Mouse (Mus musculus): Measurements from ENCODE around the gene Alk. TPM values are rescaled to one million over a fixed set of nuclear protein-coding genes. Genes with fewer than 3 reads are reported as not detected.

Gene Alk
- polyA plus RNA-seq, 1 experiment from 2014 or later: 0.51 TPM

DNA sequence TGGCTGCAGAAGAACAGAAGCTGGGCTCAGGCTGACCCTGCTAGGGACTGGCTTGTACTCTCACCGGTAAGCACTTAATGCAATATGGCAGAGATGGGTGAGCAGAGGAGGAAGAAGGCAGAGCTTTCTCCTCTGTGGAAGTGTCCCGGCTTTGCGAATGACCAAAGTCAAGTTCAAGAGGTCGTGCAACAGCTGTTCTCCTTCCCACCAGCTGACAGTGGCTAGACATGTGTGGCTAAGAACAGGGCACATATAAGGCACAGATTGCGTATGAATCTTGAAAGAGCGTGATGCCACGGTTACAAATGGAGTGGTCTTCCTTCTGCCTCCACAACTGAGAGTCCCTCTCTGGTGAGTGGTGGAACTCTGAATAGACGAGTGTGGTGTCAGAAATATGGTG lies 625.3 kb downstream of the Alk start:
- Histone ChIP-seq H3K27ac (ENCODE audit: low read depth, low read length) (no peak overlapping the region), H3K36me3 (ENCODE audit: control insufficient read depth, insufficient read depth, low read length) (no peaks in the 10 kb centered on the region), H3K4me3 (ENCODE audit: low read depth, low read length) (no peak overlapping the region), H3K27me3 (ENCODE audit: control insufficient read depth, insufficient read depth, low read length) (no peaks in the 10 kb centered on the region), H3K4me2 (replicated peaks; ENCODE audit: low read depth, low read length) (no peak overlapping the region), H3K4me1 (replicated peaks; ENCODE audit: control insufficient read depth, insufficient read depth, low read length) (no peaks in the 10 kb centered on the region; the same call in 1 of the 2 replicates), H3K9me3 (ENCODE audit: control insufficient read depth, low read length) (no peaks in the 10 kb centered on the region), H3K9ac (ENCODE audit: low read depth, low read length) (no peak overlapping the region)
- ATAC-seq (ENCODE audit: low FRiP score) (no peak), DNase-seq (ENCODE audit: low spot score) (no peak)
- 92% methylated on average over 8 of the region's 8 CpGs for WGBS

DNA sequence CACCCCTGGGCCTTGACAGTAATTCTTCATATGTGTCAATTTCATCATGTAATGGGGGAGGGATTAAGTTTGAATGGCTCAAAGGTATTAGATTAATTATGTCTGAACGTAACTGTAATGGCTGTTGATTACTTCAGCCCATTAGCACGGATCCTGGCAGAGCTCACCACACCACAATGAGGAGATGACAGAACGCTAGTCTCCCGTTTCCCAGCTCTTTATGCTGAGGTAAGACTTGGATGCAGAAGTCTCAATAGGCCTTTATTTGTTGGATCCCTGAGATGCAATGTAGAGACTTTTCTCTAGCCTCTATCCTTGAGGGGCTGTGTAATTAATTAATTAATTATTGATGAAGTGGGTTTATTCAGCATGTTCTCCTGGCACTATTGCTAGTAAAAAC lies 627.8 kb downstream of the Alk start:
- Histone ChIP-seq H3K9ac (ENCODE audit: low read depth, low read length) (no peak overlapping the region), H3K4me2 (replicated peaks; ENCODE audit: low read depth, low read length) (no peak overlapping the region), H3K27ac (ENCODE audit: low read depth, low read length) (no peak overlapping the region), H3K4me3 (ENCODE audit: low read depth, low read length) (no peak overlapping the region), H3K9me3 (ENCODE audit: control insufficient read depth, low read length) (no peaks in the 10 kb centered on the region), H3K27me3 (ENCODE audit: control insufficient read depth, insufficient read depth, low read length) (no peaks in the 10 kb centered on the region), H3K4me1 (replicated peaks; ENCODE audit: control insufficient read depth, insufficient read depth, low read length) (no peaks in the 10 kb centered on the region; the same call in 1 of the 2 replicates), H3K36me3 (ENCODE audit: control insufficient read depth, insufficient read depth, low read length) (no peaks in the 10 kb centered on the region)
- 80% methylated on average over 4 of the region's 4 CpGs for WGBS
- ATAC-seq (ENCODE audit: low FRiP score) (no peak), DNase-seq (ENCODE audit: low spot score) (no peak)

DNA sequence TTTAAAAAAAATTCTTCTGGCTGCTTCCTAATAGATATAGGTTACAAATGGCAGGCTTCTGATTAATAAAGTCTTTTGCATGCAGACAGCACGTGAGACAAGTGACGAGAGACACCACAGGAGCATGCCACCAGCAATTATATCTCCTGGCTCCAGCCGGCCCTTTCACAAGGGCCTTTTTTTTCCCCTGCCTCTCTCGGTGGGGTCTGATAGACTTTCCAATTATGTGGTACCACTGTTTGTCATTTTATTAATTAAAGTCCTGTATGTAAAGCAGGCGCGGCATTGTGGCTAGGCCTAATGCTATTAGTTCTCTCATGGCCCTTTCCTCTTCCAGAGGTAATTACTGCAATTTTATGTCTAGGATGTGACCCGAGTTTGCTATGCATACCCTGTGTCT lies 630.7 kb downstream of the Alk start:
- no peaks in the 10 kb centered on the region for H3K4me1 ChIP-seq (replicated peaks; ENCODE audit: control insufficient read depth, insufficient read depth, low read length)
- DNase-seq (ENCODE audit: low spot score) (no peak), ATAC-seq (ENCODE audit: low FRiP score) (no peak)
- no peak overlapping the region for H3K27ac ChIP-seq (ENCODE audit: low read depth, low read length)
- H3K9ac ChIP-seq (ENCODE audit: low read depth, low read length): no peak overlapping the region
- 77% methylated on average over 7 of the region's 7 CpGs for WGBS
- no peak overlapping the region for H3K4me2 ChIP-seq (replicated peaks; ENCODE audit: low read depth, low read length)
- no peaks in the 10 kb centered on the region for H3K36me3 ChIP-seq (ENCODE audit: control insufficient read depth, insufficient read depth, low read length)
- H3K27me3 ChIP-seq (ENCODE audit: control insufficient read depth, insufficient read depth, low read length): no peaks in the 10 kb centered on the region
- H3K9me3 ChIP-seq (ENCODE audit: control insufficient read depth, low read length): no peaks in the 10 kb centered on the region
- no peak overlapping the region for H3K4me3 ChIP-seq (ENCODE audit: low read depth, low read length)

- Histone ChIP-seq H3K9me3 (ENCODE audit: control insufficient read depth, low read length) (no peaks in the 10 kb centered on the region), H3K36me3 (ENCODE audit: control insufficient read depth, insufficient read depth, low read length) (no peaks in the 10 kb centered on the region), H3K4me2 (replicated peaks; ENCODE audit: low read depth, low read length) (no peak overlapping the region), H3K4me1 (replicated peaks; ENCODE audit: control insufficient read depth, insufficient read depth, low read length) (no peaks in the 10 kb centered on the region), H3K27me3 (ENCODE audit: control insufficient read depth, insufficient read depth, low read length) (no peaks in the 10 kb centered on the region), H3K4me3 (ENCODE audit: low read depth, low read length) (no peak overlapping the region), H3K27ac (ENCODE audit: low read depth, low read length) (no peak overlapping the region), H3K9ac (ENCODE audit: low read depth, low read length) (no peak overlapping the region)
- DNase-seq (ENCODE audit: low spot score) (no peak), ATAC-seq (ENCODE audit: low FRiP score) (no peak)
- 83% methylated on average over 12 of the region's 12 CpGs for WGBS
Observed at GRCm38 (mm10) chr17:71967356-71967755, 637.1 kb downstream of the Alk start.

GRCm38 (mm10) chr17:71965733-71966606 lies 638.5 kb downstream of the Alk start:
- DNase-seq (ENCODE audit: low spot score) (peak; percentile 16), ATAC-seq (ENCODE audit: low FRiP score) (no peak)
- no peak overlapping the region for H3K4me2 ChIP-seq (replicated peaks; ENCODE audit: low read depth, low read length)
- H3K36me3 ChIP-seq (ENCODE audit: control insufficient read depth, insufficient read depth, low read length): no peaks in the 10 kb centered on the region
- no peaks in the 10 kb centered on the region for H3K4me1 ChIP-seq (replicated peaks; ENCODE audit: control insufficient read depth, insufficient read depth, low read length)
- H3K9me3 ChIP-seq (ENCODE audit: control insufficient read depth, low read length): no peaks in the 10 kb centered on the region
- H3K27ac ChIP-seq (ENCODE audit: low read depth, low read length): no peak overlapping the region
- H3K27me3 ChIP-seq (ENCODE audit: control insufficient read depth, insufficient read depth, low read length): no peaks in the 10 kb centered on the region
- no peak overlapping the region for H3K9ac ChIP-seq (ENCODE audit: low read depth, low read length)
- no peak overlapping the region for H3K4me3 ChIP-seq (ENCODE audit: low read depth, low read length)
- WGBS: 82% methylated on average over 9 of the region's 9 CpGs

DNA sequence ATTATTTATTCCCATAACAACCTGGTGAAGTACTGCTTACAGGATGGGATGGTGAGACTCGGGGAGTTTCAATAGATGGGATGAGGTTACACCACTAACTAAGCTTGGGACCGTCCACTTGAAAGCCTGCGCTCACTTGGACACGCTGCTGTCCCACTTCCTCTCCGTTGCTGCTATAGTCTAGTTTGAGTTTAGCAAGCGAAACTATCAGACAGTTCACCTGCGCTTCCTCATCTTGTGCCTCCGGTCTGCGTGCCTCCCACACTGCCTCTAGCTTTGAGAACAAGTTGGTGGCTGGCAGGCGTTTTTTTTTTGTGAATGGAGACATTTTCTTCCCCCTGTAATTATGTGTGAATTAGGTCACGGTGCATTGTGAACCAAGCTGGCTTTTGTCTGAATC lies 639.8 kb downstream of the Alk start:
- H3K4me3 ChIP-seq (ENCODE audit: low read depth, low read length): no peak overlapping the region
- H3K27ac ChIP-seq (ENCODE audit: low read depth, low read length): no peak overlapping the region
- no peaks in the 10 kb centered on the region for H3K36me3 ChIP-seq (ENCODE audit: control insufficient read depth, insufficient read depth, low read length)
- ATAC-seq (ENCODE audit: low FRiP score): no peak
- no peak for DNase-seq (ENCODE audit: low spot score)
- no peaks in the 10 kb centered on the region for H3K4me1 ChIP-seq (replicated peaks; ENCODE audit: control insufficient read depth, insufficient read depth, low read length)
- H3K9me3 ChIP-seq (ENCODE audit: control insufficient read depth, low read length): no peaks in the 10 kb centered on the region
- H3K9ac ChIP-seq (ENCODE audit: low read depth, low read length): no peak overlapping the region
- no peaks in the 10 kb centered on the region for H3K27me3 ChIP-seq (ENCODE audit: control insufficient read depth, insufficient read depth, low read length)
- H3K4me2 ChIP-seq (replicated peaks; ENCODE audit: low read depth, low read length): no peak overlapping the region
- 69% methylated on average over 11 of the region's 11 CpGs for WGBS

DNA sequence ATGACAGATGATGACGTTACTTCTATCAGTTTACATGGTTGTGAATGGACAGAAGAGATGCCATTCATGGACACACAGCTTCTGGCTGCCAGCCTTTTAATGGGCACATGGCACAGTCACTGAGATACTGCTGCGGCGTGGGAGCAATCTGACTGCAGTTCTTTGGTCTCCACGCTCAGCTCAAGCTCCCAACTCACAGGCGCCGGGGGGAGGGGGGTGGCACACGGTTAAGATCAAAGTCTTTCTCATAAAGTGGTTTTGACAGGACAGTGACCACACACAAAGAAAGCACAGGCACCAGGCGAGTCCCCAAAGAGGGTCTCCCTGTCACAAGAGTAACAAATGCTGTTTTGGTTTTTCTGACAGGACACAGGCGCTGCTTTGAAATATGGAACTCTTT lies 641.7 kb downstream of the Alk start:
- DNase-seq (ENCODE audit: low spot score) (peak; percentile 24), ATAC-seq (ENCODE audit: low FRiP score) (no peak)
- H3K27ac ChIP-seq (ENCODE audit: low read depth, low read length): no peak overlapping the region
- WGBS: 58% methylated on average over 9 of the region's 9 CpGs
- H3K4me1 ChIP-seq (replicated peaks; ENCODE audit: control insufficient read depth, insufficient read depth, low read length): no peaks in the 10 kb centered on the region
- H3K36me3 ChIP-seq (ENCODE audit: control insufficient read depth, insufficient read depth, low read length): no peaks in the 10 kb centered on the region
- H3K4me3 ChIP-seq (ENCODE audit: low read depth, low read length): no peak overlapping the region
- no peaks in the 10 kb centered on the region for H3K9me3 ChIP-seq (ENCODE audit: control insufficient read depth, low read length)
- H3K4me2 ChIP-seq (replicated peaks; ENCODE audit: low read depth, low read length): no peak overlapping the region
- no peaks in the 10 kb centered on the region for H3K27me3 ChIP-seq (ENCODE audit: control insufficient read depth, insufficient read depth, low read length)
- H3K9ac ChIP-seq (ENCODE audit: low read depth, low read length): no peak overlapping the region

DNA sequence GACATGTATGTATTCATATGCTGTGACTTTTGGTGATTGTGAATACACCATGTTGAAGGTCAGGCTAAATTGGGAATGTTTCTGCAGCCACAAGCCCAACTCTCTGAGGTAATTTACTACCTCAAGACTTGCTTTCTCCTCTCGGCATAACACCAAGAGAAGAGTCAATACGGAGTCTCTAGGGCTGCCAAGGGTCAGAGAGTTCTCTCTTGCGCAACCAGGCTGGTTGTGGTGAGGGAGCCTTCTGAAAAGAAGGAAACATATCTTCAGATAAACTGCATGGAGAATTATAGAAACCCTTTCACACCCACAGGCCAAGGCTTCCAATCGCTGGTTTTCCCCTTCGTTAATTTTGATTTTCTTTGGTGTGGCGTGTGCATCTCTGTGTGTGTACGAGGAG lies 649.4 kb downstream of the Alk start:
- DNase-seq (ENCODE audit: low spot score) (no peak), ATAC-seq (ENCODE audit: low FRiP score) (peak; percentile 7; the same call in 1 of the 2 replicates)
- Histone ChIP-seq H3K27me3 (ENCODE audit: control insufficient read depth, insufficient read depth, low read length) (no peaks in the 10 kb centered on the region), H3K27ac (ENCODE audit: low read depth, low read length) (no peak overlapping the region), H3K4me2 (replicated peaks; ENCODE audit: low read depth, low read length) (no peak overlapping the region), H3K4me1 (replicated peaks; ENCODE audit: control insufficient read depth, insufficient read depth, low read length) (no peaks in the 10 kb centered on the region), H3K9ac (ENCODE audit: low read depth, low read length) (no peak overlapping the region), H3K4me3 (ENCODE audit: low read depth, low read length) (no peak overlapping the region), H3K9me3 (ENCODE audit: control insufficient read depth, low read length) (no peaks in the 10 kb centered on the region), H3K36me3 (ENCODE audit: control insufficient read depth, insufficient read depth, low read length) (no peaks in the 10 kb centered on the region)
- 87% methylated on average over 7 of the region's 7 CpGs for WGBS

DNA sequence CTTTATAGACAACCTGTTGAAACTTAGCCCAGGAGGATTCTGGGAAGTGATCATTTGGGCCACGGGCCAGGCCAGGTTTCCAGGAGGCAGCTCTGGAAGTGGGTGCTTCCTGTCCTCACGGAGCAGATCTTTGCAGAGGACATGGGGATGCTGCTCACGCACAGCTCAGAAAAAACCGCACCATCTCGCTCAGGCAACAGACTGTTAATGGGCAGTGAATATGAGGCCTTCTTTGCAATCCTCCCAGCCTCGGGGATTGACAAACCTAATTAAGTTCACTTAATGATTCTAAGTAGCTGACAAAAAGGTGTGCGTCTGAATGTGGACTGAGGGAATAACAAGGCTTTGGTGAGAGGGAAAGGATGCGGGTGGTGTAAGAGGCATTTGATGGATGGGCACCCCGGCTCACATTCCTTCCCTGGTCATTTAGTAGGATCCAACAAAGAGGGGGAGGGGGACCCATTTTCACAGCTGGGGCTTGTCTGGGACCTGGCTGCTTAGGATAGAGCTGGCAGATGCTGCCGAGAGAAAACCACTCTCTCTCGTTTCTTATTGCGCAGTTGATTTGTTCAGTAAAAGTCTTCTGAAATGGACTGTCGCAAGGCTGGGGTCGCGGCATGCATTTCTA lies 650.1 kb downstream of the Alk start:
- Histone ChIP-seq H3K4me3 (ENCODE audit: low read depth, low read length) (no peak overlapping the region), H3K4me2 (replicated peaks; ENCODE audit: low read depth, low read length) (no peak overlapping the region), H3K36me3 (ENCODE audit: control insufficient read depth, insufficient read depth, low read length) (no peaks in the 10 kb centered on the region), H3K4me1 (replicated peaks; ENCODE audit: control insufficient read depth, insufficient read depth, low read length) (no peaks in the 10 kb centered on the region), H3K27ac (ENCODE audit: low read depth, low read length) (no peak overlapping the region), H3K27me3 (ENCODE audit: control insufficient read depth, insufficient read depth, low read length) (no peaks in the 10 kb centered on the region), H3K9ac (ENCODE audit: low read depth, low read length) (no peak overlapping the region), H3K9me3 (ENCODE audit: control insufficient read depth, low read length) (no peaks in the 10 kb centered on the region)
- peak; percentile 52 for DNase-seq (ENCODE audit: low spot score)
- ATAC-seq (ENCODE audit: low FRiP score): peak; percentile 49
- WGBS: 65% methylated on average over 15 of the region's 15 CpGs
